Mouse (Mus musculus) bone marrow macrophage, adult 2 months (primary cell): ENCODE measurements around the gene Rnf144b.

Source experiments
- CTCF ChIP-seq: IDR thresholded peaks from 2 replicates; pipeline ENCODE4 v1.5.1; 2012; ENCODE audit warnings: low read depth, mild to moderate bottlenecking, low read length, moderate library complexity
- POLR2A ChIP-seq: IDR thresholded peaks from 2 replicates; pipeline ENCODE4 v1.6.1; 2012; ENCODE audit warnings: mild to moderate bottlenecking, low read depth, low read length, borderline replicate concordance

- TF ChIP-seq CTCF (no peak), POLR2A (no peak)
Measured at GRCm38 (mm10) chr13:47154866-47155265, 32.4 kb downstream of the Rnf144b start.
